Mouse (Mus musculus) frontal cortex, postnatal 36 days (tissue): ENCODE data around the gene Cenpc1.

Source experiments
- DNase-seq, 2 experiments: peaks; one replicate each; pipeline ENCODE4 v3.0.0; 2022; ENCODE audit warnings: low spot score in 2 of 2

Gene Cenpc1

DNA sequence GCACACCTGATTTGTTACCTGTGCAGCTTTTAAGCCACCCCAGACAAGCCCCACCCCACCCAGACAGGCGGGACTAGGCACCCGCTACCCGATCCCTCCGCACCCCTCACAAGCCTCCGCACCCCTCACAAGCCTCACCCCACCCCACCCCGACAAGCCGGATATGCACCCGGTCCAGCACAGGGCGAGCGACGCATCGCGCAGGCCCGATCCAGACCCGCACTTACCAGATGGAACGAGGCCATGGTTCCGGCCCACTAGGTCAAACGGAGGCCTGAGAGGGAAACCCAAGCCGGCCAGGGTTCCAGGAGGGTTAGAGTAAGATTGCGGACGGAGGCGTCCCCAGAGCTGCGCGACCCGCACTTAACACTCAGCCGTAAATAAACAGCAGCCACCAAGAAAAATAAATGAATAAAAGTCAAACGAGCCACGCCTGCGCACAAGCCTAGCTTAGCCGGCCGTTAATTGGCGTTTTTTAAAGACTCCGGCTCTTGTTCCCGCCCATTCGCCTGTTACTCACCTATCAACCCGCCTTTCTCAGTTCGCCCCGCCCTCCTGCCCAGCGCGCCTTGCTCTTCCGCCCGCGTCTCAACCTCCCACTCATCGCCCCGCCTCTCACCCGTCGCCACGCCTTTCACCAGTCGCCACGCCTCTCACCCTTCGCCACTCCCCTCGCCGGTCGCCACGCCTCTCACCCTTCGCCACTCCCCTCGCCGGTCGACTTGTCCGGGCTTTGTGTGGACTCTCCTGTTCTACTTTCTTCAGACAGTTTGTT is at the start of gene Cenpc1:
Gene Cenpc1 (minus strand): TSS at position 483 of the 775 bp plus-strand sequence.
- peak; percentile 89 to 94 for DNase-seq

DNA sequence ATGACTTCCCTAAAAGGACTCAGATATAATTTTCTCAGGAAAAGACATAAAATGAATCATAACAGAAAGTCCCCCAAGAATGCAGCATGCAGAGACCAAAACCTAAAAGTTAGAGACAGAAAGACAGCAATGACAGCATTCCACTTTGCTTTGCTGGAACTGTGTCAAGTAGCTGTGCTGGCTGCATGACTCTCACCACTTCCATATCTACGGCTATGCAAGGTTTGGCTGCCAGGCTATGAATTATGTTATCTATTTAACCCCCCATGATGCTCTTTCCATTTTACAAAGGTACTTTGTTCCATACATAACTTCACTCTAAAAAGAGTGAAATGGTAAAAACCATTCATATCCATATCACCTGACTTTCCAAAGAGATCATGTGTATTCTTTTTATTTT is 48.6 kb upstream of the Cenpc1 start:
- no peak for DNase-seq

DNA sequence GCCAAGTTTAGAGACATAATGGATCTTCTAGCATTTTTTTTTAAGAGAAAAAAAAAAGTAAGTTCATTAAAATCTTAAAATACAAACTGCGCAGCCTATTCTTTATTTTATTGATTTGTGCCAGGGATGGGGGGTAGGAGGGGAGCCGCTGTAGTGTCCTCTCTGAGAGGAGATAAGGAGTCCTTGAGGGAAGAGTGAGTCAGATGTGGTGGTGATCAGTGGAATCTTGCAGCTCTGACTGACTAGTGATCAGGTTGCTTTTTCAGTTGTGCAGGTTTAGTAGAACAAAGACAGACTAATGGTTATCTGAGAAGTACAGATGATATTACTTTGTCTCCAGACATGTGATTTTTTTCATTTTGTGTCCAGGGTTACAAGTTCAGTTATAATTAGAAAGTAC is 47.7 kb upstream of the Cenpc1 start:
- DNase-seq = no peak

DNA sequence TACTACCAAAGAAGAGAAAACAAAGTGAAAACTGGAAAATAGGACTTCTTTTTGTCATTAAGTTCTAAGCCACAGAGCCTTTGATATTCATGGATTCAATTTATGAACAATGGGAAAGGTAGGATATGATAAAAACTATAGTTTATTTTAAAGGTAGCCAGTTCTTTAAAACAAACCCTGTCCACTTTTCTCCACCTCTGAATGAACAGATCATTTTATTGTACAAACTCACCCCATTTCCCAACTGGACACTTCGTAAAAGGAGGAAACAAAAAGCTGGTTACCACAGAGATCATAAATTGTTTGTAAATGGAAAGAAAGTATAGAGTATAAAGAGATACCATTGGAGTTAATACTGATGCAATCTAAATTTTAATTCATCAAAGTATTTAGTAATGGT is 45.7 kb upstream of the Cenpc1 start:
- DNase-seq = no peak

DNA sequence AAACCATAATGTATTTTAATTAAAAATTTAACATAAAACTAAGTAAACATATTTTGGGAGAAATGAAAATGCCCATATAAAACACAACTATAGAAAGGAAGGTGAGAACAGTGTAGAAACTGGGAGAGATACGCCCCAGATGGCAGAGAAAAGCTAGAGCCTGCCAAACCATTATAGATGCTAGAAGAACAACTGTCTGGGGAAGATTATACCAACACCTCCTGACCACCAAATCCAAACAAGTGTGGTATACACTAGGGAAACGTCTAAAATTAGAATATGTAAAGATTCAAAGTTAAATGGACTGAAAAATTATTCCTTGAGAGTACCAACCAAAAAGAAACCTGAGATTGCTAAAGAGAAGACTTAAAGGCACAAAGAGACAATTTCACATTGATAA is 41.2 kb upstream of the Cenpc1 start:
- peak in 1 of 2 experiments; percentile 14 for DNase-seq

DNA sequence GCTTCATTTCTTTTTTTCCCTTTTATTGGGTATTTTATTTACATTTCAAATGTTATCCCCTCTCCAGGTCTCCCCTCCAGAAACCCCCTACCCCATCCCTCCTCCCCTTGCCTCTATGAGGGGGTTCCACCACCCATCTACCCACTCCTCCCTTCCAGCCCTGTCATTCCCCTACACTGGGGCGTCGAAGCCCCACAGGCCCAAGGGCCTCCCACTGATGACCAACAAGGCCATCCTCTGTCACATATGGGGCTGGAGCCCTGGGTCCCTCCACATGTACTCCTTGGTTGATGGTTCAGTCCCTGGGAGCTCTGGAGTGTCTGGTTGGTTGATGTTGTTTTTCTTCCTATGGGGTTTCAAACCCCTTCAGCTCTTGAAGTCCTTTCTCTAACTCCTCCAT is 36.8 kb upstream of the Cenpc1 start:
- no peak for DNase-seq

DNA sequence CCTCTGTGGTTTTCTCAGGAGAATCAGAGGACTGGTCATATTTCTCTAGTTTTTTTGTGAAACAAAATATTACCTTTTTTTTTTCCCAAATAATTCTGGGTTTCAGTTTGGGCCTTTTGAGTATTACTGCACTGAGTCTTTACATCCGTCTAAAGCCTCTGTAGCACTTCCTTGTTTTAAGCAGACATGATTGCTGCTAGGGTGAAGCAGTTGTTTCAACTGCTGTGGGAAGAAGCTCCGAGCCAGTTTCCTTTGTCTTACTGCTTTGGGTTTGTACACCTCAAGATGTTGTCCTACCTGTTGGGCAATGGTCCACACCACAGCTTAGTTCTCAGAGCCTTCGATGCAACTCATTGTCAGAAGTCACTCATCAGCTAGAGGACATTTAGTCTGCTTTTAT is 35.2 kb upstream of the Cenpc1 start:
- DNase-seq = no peak

DNA sequence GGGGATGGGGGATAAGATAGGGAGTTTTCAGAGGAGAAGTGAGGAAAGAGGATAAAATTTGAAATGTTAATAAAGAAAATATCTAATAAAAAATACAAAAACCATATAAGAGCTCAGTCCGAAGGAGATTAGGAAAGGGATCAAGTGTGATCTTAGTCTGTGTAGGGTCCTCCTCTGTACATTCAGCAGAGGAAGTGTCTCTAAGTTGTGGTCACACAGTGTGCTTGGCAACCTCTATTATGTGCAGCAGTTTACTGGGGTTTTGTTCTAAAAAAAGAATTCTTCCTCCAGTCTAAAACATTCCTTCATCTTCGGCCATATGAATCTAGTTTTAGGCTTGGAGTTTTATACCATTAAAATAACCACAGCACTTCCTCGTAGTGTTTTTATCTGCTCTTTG is 33.6 kb upstream of the Cenpc1 start:
- DNase-seq = no peak

DNA sequence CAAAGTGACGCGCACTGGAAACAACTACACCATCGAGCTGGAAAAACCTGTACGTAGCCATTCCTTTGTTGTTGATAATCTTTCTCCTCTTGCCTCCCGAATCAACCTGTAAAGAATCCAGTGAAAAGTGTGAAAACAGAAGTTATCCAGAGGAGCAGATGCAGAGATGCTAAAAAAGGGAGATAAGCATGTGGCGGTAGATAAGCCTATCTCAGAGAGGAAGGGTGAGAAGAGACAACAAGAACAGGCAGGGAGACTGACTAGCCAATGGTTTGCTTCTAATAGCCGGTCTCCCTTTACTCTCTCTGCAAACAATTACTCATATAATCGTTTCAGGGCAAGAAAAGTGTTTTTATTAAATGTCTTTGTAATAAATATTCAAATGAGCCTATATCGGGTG is 29.4 kb upstream of the Cenpc1 start:
- no peak for DNase-seq

DNA sequence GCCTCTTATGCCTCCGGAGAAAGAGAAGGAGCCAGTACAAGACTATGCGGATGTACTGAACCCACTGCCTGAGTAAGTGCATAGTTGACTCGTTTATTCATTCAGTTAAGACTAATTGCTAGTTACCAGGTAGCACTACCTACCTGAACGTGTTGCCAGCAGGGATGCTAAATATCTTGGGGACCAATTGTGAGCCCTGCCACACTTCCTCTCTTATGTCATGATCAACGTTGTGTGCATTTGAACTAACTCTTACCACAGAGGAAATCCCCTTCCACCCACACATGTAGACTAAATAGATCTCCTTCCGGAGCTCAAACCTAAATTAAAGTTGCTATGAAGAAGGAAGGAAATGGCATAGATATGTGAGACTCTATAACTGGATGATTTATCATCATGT is 21.4 kb upstream of the Cenpc1 start:
- no peak for DNase-seq

DNA sequence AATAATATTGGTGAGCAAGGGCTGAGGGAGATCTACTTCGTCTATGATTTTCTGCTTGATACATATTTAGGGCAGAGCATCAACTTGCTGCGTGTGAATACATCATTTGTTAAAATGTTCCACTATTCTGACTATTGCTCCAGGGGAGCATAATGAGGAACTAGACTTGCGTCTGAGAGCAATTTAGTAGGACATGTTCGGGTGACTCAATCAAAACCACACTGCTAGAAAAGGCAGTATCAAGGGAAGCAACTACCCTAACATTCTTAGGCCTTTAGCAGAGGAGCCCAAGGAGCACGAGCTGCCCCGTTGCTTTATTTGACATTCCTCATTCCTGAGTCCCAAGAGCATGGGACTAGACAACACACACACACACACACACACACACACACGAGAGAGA is 19.6 kb upstream of the Cenpc1 start:
- DNase-seq = no peak

DNA sequence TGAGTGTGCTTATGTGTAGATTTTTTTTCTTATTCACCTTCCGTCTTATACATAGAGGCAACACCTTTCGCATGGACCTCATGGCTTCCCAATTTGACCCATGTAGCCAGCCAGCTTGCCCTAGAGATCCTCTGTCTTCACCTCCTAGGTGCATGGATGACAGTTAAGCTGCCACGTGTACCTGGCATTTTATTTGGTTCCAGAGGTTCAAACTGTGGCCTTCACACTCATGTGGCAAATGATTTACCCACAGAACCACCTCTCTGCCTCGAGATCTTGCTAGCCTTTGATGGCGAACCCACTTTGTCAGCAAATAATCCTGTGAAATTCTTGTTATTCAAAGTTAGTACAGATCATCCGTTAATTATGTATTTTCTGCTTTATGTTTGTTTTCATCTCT is 18.6 kb upstream of the Cenpc1 start:
- DNase-seq = no peak

DNA sequence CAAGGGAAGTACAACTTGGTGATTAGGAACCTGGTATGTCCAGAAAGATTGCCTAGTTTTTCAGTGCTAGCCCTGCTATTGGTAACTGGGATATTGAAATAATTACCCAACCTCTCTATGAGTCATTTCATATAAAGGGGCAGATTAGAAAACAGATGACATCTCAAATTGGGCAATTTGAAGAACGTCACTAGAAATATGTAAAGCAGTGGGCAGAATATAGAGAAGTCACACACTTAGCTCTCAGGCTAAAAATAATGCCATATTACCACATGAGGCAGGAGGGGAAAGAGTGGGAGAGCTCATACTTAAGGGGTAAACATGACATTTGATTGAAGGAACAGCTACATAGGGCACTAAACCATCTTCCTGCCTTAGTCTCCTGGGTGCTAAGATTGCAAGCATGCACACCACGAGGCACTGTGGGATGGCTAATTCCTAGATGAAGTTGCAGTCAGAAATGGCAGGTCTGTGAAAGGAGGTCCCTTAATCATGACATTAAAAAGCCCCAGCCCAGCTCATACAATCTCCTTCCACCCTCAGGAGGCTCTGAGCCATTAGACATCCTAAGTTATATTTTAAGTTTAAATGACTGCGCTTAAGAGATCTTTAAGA is 13.4 kb upstream of the Cenpc1 start:
- no peak for DNase-seq

DNA sequence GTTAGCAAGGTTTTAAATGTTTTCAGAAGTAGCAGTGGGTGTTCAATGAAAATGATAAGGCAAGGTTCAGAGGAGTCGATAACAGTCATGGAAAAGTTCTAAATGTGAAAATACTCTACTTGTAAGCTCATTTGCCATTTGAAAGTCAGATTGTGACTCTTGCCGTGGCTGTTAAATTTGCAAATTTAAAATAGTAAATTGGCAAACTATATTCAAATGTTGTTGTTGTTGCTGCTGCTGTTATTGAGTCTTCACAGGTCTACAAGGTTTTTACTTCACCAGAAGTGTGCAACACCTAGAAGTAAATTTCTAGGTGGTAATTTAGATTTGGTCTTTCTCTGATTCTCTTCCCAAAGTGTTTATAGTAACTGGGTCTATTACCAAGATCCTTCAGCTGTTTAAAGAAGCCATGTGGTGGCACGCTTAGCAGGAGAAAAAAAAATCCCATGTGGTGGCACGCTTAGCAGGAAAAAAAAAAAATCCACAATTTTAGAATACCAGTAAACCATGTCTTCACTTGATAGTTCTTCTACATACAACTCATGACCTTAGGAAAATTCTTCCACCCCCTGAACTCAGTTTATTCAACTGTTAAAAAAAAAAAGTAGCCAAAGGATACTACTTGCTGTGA is 7.5 kb upstream of the Cenpc1 start:
- DNase-seq = no peak

DNA sequence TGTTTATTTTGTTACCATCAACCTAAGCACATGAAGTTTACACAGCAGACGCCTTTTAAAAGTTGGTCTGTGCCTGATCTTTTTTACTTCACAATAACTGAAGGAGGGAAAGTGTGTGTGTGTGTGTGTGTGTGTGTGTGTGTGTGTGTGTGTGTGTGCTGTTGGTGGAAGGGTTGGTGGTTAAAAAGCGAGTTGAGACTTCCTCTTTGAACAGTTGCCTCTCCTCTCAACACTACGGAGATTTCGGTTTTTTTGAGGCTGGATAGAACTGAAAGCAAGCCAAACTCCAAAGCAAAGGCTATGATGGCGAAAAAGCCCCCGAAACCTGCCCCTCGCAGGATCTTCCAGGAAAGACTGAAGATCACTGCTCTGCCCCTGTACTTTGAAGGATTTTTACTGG is 6.2 kb upstream of the Cenpc1 start, which contains the start of gene Stap1:
Gene Stap1 (plus strand): TSS at position 209 of the 400 bp plus-strand sequence.
- DNase-seq = no peak

DNA sequence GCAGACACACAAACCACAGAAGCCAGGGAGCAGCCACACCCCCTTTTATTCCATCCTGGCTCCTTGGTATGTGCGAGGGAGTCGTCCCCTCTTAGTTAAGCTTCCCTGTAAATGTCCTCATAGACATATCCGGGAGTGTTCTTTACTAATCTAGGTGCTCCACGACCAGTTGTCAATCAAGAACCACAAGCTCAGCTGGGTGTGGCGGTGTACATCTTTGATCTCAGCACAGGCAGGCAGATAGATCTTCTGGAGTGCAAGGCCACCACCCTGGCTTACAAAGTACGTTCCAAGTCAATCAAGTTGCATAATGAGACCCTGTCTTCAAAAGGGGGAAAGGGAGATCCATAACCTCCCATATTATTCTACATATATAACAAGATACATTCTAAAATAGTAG is 3.7 kb upstream of the Cenpc1 start:
- no peak for DNase-seq

DNA sequence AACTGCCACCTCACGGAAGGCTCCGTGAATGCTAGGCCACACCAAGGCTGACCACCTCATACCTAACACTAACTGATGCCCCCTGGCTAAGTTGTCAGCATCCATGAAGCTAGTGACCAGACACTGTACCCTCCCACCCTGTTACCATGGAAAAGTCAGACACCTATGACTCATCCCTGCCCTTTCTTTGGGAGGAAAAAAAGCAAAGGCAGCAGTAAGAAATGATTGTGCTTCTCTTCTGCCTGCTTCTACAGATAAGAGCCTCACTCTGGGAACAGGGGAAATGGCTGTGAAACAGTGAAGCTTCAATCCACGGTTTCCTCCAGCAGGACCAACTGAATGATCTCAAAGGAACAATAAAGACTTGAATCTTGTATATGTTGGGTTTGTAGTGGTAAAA is 3.1 kb upstream of the Cenpc1 start:
- DNase-seq = no peak

DNA sequence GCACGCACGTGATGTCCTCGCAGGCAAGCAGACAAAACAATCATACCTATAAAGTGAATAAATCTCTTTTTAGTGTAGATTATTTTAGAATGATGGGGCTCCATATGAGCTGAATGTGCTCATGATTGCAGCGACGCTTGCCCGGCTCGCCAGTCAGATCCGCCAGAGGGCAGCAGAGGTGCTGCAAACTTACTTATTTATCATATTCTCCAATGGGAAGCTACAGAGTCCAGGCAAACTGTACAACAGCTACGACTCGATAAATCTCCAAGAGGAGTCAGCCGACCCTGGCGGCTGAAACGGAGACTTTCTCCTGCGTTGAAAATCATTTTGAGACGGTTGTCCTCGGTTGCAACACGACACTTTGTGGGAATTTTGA is 1.2 kb upstream of the Cenpc1 start:
- peak; percentile 86 to 94 for DNase-seq

DNA sequence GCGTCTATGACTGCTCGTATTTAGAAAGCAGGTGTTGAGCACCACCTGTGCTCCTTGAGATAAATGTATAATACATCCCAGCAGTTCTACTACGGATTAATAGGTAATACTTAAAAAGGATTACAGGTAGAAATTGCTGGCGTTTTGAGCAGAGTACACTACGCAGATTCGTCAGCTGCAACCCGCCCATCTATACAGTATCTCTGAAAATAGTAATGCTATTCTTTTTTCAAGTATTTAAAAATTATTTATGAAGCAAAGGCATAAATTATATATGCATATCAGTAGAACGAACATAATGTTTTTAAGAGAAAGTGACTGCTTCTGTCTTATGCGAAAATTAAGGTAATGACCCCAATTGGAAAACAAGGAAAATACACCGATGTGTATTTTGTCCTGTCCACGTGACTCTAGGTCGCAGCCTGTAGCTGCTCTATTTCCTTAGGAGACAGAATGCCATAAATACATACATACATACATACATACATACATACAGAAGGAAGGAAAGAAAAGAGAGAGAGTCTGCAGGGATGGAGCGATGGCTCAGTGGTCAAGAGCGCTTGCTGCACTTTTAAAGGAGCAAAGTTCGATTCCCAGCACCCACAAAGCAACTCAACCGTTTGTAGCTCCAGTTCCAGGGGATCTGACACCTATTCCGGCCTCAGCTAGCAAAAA is 630 bp upstream of the Cenpc1 start:
- no peak for DNase-seq

DNA sequence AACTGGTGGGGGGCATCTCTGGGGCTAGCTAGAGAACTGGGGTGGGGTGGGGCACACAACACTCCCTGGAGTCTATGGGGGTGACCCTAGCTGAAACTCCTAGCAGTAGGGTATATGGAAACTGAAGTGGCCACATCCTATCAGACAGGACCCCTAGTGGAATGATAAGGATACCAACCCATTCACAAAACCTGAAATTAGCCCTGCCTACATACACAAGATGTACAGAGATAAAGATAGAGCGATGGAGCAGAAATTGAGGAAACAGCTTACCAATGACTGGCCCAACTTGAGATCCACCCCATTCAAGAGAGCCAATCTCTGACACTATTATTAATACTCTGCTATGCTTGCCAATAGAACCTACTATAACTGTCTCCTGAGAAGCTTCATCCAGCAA is 1.9 kb downstream of the Cenpc1 start:
- no peak for DNase-seq

DNA sequence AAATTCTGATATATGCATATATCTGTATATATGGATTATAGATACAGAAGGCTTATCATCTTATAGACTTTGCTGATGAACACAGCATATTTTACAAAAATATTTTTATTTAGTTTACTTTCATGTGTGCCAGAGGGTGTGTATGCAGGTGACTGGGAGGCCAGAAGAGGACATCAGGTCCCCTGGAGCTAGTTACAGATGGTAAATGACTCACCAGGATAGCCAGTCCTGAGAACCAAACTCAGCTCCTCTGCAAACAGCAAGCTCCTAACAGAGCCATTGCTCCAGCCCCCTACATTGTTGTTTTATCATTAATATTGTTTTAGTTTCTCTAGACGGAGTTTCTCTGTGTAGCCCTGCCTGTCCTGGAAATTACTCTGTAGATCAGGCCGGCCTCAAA is 35.6 kb downstream of the Cenpc1 start:
- no peak for DNase-seq
